Mouse (Mus musculus) c-Kit-negative CD71-positive TER-119-positive erythroid progenitor cells, embryonic 14.5 days (primary cell): ENCODE data around the gene Letmd1.
"Not testable (repeated sequence)": the region's sequence is repeated elsewhere in the genome, so short reads cannot be mapped to it uniquely, and the experiment has no call there.

Experiments used
- DNase-seq: peaks from one replicate; pipeline ENCODE4 v3.0.0-alpha.2; 2013; ENCODE audit warnings: low read depth, low spot score

Gene Letmd1

GRCm38 (mm10) chr15:100499506-100499905 is 30.7 kb downstream of the Letmd1 start:
- DNase-seq: not testable (repeated sequence)

- DNase-seq: no peak
These were observed 39.8 kb downstream of the Letmd1 start for GRCm38 (mm10) chr15:100508454-100509167.

GRCm38 (mm10) chr15:100510072-100510471 is 41.2 kb downstream of the Letmd1 start:
- DNase-seq: no peak

GRCm38 (mm10) chr15:100513387-100513786 is 44.6 kb downstream of the Letmd1 start:
- DNase-seq: no peak

- no peak for DNase-seq
These were observed 46.3 kb downstream of the Letmd1 start for GRCm38 (mm10) chr15:100515121-100515520.

GRCm38 (mm10) chr15:100520306-100520705 is 51.5 kb downstream of the Letmd1 start:
- DNase-seq: no peak

- no peak for DNase-seq
These were observed 56.6 kb downstream of the Letmd1 start for GRCm38 (mm10) chr15:100525405-100525804.

- no peak for DNase-seq
These were observed 59.1 kb downstream of the Letmd1 start for GRCm38 (mm10) chr15:100527900-100528299.
